Mouse (Mus musculus) heart, postnatal 0 days (tissue): ENCODE measurements around the gene Nucb1.

Experiments
- CTCF ChIP-seq: IDR thresholded peaks from 2 replicates; pipeline ENCODE4 v1.5.1; 2016; ENCODE audit warnings: antibody characterized with exemption, control low read depth, low read depth
- EP300 ChIP-seq: IDR thresholded peaks from 2 replicates; pipeline ENCODE4 v1.6.1; 2016; ENCODE audit warnings: antibody characterized with exemption, low read depth

GRCm38 (mm10) chr7:45446589-45446988 is 63.6 kb downstream of the Nucb1 start:
- TF ChIP-seq CTCF (no peak), EP300 (no peak)
